Mouse (Mus musculus) embryonic facial prominence, embryonic 13.5 days (tissue): ENCODE measurements around the gene Pknox2. TPM values are rescaled to one million over a fixed set of nuclear protein-coding genes. Genes with fewer than 3 reads are reported as not detected.

Experiments used
- ATAC-seq: fragments of 200-750 bp; cut with Nextera tagmentation; 2 replicates; pipeline ENCODE4 v1.8.0; 2017; ENCODE audit warnings: low read depth; ENCODE audit not compliant: insufficient number of reproducible peaks, insufficient read depth, low FRiP score, low TSS enrichment
- H3K27ac ChIP-seq: fragments of 300-500 bp; sonication (generic); 2 replicates; pipeline ENCODE4 v1.5.1; 2015; ENCODE audit warnings: moderate library complexity, mild to moderate bottlenecking, inconsistent platforms
- H3K27me3 ChIP-seq: fragments of 300-500 bp; sonication (generic); 2 replicates; pipeline ENCODE4 v1.6.1; 2015; ENCODE audit warnings: mild to moderate bottlenecking, inconsistent platforms
- H3K36me3 ChIP-seq: fragments of 300-500 bp; sonication (generic); 2 replicates; pipeline ENCODE4 v1.6.1; 2015; ENCODE audit warnings: mild to moderate bottlenecking, inconsistent platforms
- H3K4me1 ChIP-seq: fragments of 300-500 bp; sonication (generic); 2 replicates; pipeline ENCODE4 v1.6.1; 2015; ENCODE audit warnings: inconsistent platforms
- H3K4me2 ChIP-seq: fragments of 300-500 bp; sonication (generic); 2 replicates; pipeline ENCODE4 v1.6.1; 2015; ENCODE audit warnings: moderate library complexity, mild to moderate bottlenecking, inconsistent platforms
- H3K4me3 ChIP-seq: fragments of 300-500 bp; sonication (generic); 2 replicates; pipeline ENCODE4 v1.5.1; 2015; ENCODE audit warnings: mild to moderate bottlenecking, inconsistent platforms
- H3K9ac ChIP-seq: fragments of 300-500 bp; sonication (generic); 2 replicates; pipeline ENCODE4 v1.6.1; 2015; ENCODE audit warnings: mild to moderate bottlenecking, inconsistent platforms
- H3K9me3 ChIP-seq: fragments of 300-500 bp; sonication (generic); 2 replicates; pipeline ENCODE4 v1.6.1; 2016; ENCODE audit warnings: inconsistent platforms
- WGBS: fragments of 180-500 bp; shearing (Covaris S2); methylation state at CpG from one replicate; pipeline ENCODE4 v1.1.7; 2015; ENCODE audit warnings: mixed read lengths; 5-methylcytosine and 5-hydroxymethylcytosine counted together
- polyA plus RNA-seq: library from polyadenylated mRNA; unstranded; fragments of >200 nt; fragmentation: Nextera tagmentation; extraction: Ambion mirVana; gene quantifications from 2 replicates; pipeline ENCODE4 v1.2.1, GENCODE M21; 2015

Gene Pknox2
- polyA plus RNA-seq, 1 experiment from 2014 or later = 10.9 TPM

DNA sequence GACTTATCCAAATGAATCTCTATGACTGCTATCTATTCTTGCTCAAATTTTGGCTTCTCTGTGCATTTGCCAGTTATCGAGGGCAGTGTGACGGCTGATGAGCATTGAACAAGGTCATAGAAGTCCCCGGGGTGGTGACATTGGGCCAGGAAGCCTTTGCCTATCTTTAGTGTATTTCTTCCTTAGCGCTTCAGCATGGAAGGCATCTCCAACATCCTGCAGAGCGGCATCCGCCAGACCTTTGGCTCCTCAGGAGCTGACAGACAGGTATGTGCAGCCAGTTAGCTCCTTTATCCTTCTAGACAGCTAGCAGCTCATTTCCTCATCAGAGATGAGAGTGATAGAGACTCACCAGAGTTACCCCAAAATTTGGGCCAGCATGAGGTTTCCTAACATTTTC is 278.5 kb downstream of the Pknox2 start:
- no peak overlapping the region for H3K9ac ChIP-seq
- 87% methylated on average over 6 of the region's 6 CpGs for WGBS
- no peak overlapping the region for H3K4me2 ChIP-seq
- no peaks in the 10 kb centered on the region for H3K27me3 ChIP-seq
- H3K4me3 ChIP-seq = no peak overlapping the region
- H3K36me3 ChIP-seq = peaks cover 15% of the 10 kb centered on the region; the same call in 1 of the 2 replicates
- no peak for ATAC-seq
- H3K27ac ChIP-seq = no peak overlapping the region
- H3K4me1 ChIP-seq = no peaks in the 10 kb centered on the region
- H3K9me3 ChIP-seq = no peaks in the 10 kb centered on the region

DNA sequence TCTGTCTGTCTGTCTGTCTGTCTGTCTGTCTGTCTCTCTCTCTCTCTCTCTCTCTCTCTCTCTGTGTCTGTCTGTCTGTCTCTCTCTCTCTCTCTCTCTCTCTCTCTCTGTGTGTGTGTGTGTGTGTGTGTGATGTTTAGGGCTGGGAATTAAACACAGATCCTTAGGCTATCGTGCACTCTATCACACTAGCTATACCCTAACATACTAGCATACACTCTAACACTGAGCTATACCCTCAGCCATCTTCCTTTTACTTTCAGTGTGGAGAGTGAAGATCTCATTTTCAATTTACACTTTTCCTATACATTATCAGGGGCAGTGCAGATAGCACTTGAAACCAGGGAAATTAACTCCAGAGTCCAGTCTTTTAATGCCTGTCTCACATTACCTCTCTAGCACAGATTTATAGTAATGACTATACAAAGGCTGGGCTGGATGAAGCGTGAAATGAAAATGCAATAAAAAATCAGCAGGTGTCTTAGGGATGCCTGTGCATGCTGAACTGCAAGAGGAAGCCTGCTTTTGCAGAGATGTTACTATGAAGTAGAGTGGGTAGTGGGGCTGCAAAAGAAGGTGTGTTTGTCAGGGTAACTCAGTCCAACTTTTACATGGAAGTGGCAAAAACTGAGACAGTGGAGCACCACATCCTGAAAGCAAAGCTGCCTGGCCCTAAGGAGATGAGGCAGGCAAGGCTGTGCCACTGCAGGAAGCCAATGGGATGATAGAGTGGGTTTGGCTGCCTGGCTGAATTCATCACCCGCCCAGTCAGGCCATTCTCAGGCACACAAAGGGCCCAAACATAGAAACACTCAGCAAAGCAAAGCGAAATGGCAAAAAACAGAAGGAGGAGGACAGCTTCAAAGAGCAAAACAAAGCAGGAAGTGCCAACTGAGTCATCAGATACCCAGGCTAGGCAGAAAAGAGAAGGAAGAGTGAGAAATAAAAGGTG is 282.1 kb downstream of the Pknox2 start:
- Histone ChIP-seq H3K27ac (no peak overlapping the region), H3K4me1 (no peaks in the 10 kb centered on the region), H3K27me3 (no peaks in the 10 kb centered on the region), H3K36me3 (peaks cover 22% of the 10 kb centered on the region; the same call in 1 of the 2 replicates), H3K9me3 (no peaks in the 10 kb centered on the region), H3K4me3 (no peak overlapping the region), H3K4me2 (no peak overlapping the region), H3K9ac (no peak overlapping the region)
- ATAC-seq = no peak
- 50% methylated on average over 4 of the region's 4 CpGs for WGBS

DNA sequence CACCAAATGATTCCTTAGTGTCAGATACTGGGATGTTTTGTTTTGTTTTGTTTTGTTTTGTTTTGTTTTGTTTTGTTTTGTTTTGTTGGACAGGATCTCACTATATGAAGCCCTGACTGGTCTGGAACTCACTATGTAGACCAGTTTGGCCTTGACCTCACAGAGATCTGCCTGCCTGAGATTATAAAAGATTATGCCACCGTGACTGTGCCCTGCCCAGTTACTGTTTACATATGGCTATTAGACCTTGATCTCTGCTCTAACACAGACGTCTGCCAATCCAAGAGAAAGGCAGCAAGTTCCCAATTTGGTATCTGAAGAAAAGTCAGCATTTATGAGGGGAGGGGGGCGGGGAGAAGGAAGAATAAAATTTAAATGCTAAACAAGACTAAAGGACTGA is 283.5 kb downstream of the Pknox2 start:
- Histone ChIP-seq H3K27me3 (no peaks in the 10 kb centered on the region), H3K4me1 (no peaks in the 10 kb centered on the region), H3K4me3 (no peak overlapping the region), H3K27ac (no peak overlapping the region), H3K4me2 (no peak overlapping the region), H3K9me3 (no peaks in the 10 kb centered on the region), H3K9ac (no peak overlapping the region), H3K36me3 (peaks cover 22% of the 10 kb centered on the region; the same call in 1 of the 2 replicates)
- no peak for ATAC-seq
- WGBS = 53% methylated on average over 3 of the region's 3 CpGs

DNA sequence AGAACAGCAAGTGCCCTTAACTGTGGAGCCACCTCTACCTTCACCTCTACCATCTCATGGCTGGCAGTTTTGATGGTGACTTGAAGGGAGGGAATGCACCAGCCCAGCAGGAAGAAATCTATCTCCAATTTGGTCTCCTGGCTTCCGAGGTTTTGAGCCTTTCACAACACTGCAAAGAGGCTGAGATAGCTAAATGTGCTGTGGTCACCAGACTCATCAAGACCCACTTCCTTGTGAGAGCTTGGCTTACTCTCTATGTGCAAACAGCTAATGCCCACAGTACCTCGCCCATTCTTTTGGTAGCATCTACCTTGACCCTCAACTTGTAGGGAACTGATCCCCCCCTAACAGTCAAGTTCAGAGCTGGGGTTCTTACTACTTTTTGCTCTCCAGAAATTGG is 284.6 kb downstream of the Pknox2 start:
- ATAC-seq = no peak

DNA sequence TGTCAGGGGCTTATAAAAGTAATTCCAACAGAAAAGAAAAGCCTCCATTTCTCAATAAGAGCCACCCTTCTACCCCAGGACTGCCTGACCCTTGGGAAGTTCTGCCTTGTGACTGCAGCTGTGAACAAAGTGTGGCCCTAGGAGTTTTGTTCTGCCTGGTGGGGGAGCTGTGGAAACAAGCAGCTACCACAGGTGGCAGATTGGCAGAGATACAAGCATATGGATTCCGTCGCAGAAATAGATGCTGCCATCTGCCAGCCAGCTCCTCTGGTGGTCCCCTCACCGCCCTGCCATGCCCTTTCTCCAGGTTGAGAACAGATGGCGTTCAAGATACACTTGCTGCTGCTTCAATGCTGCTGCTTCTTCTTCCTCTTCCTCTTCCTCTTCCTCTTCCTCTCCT is 288.5 kb downstream of the Pknox2 start:
- peaks cover 8% of the 10 kb centered on the region; the same call in 1 of the 2 replicates for H3K4me1 ChIP-seq
- no peak for ATAC-seq
- H3K27ac ChIP-seq = no peak overlapping the region
- H3K4me2 ChIP-seq = no peak overlapping the region
- peaks cover 12% of the 10 kb centered on the region; the same call in 1 of the 2 replicates for H3K36me3 ChIP-seq
- no peaks in the 10 kb centered on the region for H3K27me3 ChIP-seq
- H3K4me3 ChIP-seq = no peak overlapping the region
- H3K9ac ChIP-seq = no peak overlapping the region
- H3K9me3 ChIP-seq = no peaks in the 10 kb centered on the region
- WGBS = 41% methylated on average over 4 of the region's 4 CpGs

More for the DNA sequence above, 284.6 kb downstream of the Pknox2 start:
- Histone ChIP-seq H3K27ac (no peak overlapping the region), H3K9ac (no peak overlapping the region), H3K4me2 (no peak overlapping the region), H3K4me1 (peaks cover 3% of the 10 kb centered on the region; the same call in 1 of the 2 replicates), H3K27me3 (no peaks in the 10 kb centered on the region), H3K4me3 (no peak overlapping the region), H3K36me3 (peaks cover 14% of the 10 kb centered on the region; the same call in 1 of the 2 replicates), H3K9me3 (no peaks in the 10 kb centered on the region)
- whole genome bisulfite sequencing = 78% methylated on average over 2 of the region's 2 CpGs

DNA sequence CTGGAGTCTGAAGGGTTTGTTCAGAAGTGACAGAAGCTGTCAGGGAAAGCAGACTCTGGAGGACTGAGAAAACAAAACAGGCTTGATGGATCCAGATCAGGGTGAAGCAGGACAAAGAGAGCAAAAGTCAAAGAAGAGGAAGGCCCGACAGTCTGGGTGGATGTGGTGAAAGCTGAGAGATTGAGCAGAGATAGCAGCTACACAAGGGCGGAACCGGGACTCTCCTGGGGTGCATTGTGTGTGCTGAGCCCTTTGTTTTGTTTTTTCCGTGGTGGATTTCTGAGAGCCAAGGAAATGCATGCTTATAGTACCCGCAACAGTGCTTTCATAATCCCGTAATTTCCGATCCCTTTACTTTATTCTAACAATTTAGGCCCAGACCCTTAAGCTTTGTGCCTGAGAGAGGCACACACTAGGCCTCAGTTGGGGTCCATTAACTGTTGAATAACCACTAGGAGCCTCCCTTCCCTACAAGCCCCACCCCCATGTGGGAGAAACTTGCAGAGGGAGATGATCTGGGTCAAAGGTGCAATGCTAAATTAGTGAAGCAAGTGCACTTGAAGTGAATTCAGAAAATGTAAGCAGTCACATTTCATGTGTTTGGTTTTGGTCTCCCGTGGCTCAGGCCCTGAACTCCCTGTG is 289.6 kb downstream of the Pknox2 start:
- Histone ChIP-seq H3K4me1 (peaks cover 8% of the 10 kb centered on the region; the same call in 1 of the 2 replicates), H3K4me2 (no peak overlapping the region), H3K27me3 (no peaks in the 10 kb centered on the region), H3K9me3 (no peaks in the 10 kb centered on the region), H3K9ac (no peak overlapping the region), H3K36me3 (peaks cover 12% of the 10 kb centered on the region; the same call in 1 of the 2 replicates), H3K4me3 (no peak overlapping the region), H3K27ac (no peak overlapping the region)
- WGBS = 26% methylated on average over 8 of the region's 8 CpGs
- ATAC-seq = no peak

DNA sequence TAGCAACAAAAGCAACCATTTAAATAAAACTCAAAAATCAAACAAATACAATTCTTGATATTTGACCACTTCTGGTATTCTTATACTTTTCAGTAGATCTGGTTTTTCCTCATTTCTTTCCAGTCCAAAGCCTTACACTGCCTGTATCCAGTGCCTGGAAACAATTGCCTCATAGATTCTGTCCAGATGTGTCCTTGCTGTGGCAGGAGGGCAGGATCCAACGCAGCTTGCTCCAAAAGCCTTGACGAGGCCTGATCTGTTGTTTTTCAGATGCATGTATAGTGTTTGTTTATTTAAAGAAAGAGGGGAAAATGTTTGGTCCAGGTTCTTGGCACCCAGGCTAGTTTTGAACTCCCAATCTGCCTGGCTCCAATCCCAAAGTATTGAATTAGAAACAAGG is 290.9 kb downstream of the Pknox2 start:
- Histone ChIP-seq H3K9me3 (no peaks in the 10 kb centered on the region), H3K4me3 (no peak overlapping the region)
- WGBS = 19% methylated on average over 2 of the region's 2 CpGs

DNA sequence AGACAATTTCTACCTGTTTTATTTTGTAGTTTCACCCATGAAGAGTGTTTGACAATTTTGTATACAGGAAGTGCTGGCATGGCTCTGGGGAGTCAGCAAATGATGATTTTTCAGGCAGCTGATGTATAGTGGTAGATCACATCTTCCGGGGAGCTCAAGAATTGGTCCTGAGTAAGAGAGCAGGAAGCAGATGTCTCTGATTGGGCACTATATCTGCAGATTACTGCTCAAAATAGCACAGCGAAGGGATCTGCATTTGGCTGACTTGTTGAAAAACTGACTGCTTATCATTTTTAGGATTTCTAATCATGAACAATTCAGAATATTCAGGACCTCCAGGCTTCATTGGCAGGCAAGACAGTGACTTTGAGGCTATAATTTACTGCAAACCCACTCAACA is 295.0 kb downstream of the Pknox2 start:
- Histone ChIP-seq H3K27me3 (no peaks in the 10 kb centered on the region), H3K4me3 (no peak overlapping the region), H3K9me3 (no peaks in the 10 kb centered on the region), H3K9ac (no peak overlapping the region), H3K27ac (no peak overlapping the region), H3K4me2 (no peak overlapping the region), H3K4me1 (peaks cover 1% of the 10 kb centered on the region; the same call in 1 of the 2 replicates), H3K36me3 (peaks cover 6% of the 10 kb centered on the region)
- WGBS = 87% methylated on average over 2 of the region's 2 CpGs
- ATAC-seq = no peak

More for the DNA sequence above, 290.9 kb downstream of the Pknox2 start:
- H3K4me2 ChIP-seq = no peak overlapping the region
- no peak overlapping the region for H3K27ac ChIP-seq
- peaks cover 8% of the 10 kb centered on the region; the same call in 1 of the 2 replicates for H3K4me1 ChIP-seq
- no peak overlapping the region for H3K9ac ChIP-seq
- no peaks in the 10 kb centered on the region for H3K27me3 ChIP-seq
- no peak for ATAC-seq
- peaks cover 9% of the 10 kb centered on the region; the same call in 1 of the 2 replicates for H3K36me3 ChIP-seq

DNA sequence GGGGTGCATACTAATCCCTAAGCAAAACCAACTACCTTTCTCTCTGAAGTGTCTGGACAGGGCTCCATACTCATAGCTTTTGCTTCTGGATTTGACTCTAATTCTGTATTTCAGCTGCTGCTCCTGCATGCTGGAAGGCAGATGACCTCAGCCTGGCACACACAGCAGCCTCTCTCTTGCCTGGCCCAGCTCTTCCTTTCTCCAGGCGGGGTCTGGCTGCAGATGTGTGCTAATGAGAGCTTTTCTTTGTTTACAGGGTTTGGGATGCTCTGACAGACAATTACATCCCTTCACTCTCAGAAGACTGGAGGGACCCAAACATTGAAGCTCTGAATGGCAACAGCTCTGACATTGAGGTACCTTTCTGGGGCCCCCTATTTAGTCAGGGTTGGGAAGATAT is 297.1 kb downstream of the Pknox2 start:
- Histone ChIP-seq H3K27ac (no peak overlapping the region), H3K4me1 (no peaks in the 10 kb centered on the region), H3K4me3 (no peak overlapping the region), H3K9me3 (no peaks in the 10 kb centered on the region), H3K36me3 (peaks cover 6% of the 10 kb centered on the region), H3K4me2 (no peak overlapping the region), H3K27me3 (no peaks in the 10 kb centered on the region), H3K9ac (no peak overlapping the region)
- ATAC-seq = no peak
- 27% methylated on average over 1 of the region's 1 CpGs for WGBS

DNA sequence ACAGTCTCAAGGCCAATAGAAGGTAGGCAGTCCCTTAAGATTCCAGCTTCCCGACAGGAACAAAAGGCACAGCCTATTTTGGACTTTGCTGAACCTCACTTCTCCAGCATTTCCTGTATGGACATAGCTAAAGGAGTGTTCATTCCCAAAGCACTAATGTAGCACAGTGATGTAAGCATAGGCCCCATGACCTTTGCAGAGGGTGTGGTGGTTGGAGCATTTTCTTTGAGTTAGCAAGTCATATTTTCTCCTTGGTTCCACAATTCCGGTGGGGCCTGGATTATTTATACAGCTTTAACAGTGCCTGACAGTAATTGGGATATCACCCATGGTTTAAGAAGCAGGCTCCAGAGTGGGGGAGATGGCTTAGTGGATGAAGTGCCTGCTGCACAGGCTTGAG is 298.5 kb downstream of the Pknox2 start:
- H3K4me3 ChIP-seq = no peak overlapping the region

DNA sequence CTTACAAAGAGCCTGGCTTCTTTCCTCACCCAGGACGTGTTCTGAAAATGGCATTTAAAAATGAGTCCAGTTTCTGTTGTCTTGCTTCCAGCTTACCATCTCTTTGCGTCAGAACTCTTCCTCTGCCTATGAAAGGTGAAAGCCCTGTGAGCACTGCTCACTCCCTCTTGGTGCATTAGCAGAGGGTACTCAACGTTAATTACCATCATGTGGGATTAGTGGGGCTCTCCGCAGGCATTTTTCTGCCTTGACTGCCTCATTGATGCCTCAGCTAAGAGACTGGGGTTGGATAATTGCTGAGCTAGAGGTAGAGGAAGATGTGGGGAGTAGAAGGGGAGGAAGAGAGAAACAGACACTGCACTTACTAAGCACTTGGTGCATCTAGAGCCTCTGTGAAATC is 300.9 kb downstream of the Pknox2 start:
- no peak for ATAC-seq
- Histone ChIP-seq H3K4me3 (no peak overlapping the region), H3K27me3 (no peaks in the 10 kb centered on the region), H3K4me1 (no peaks in the 10 kb centered on the region), H3K9ac (no peak overlapping the region), H3K9me3 (no peaks in the 10 kb centered on the region), H3K36me3 (peaks cover 18% of the 10 kb centered on the region), H3K27ac (no peak overlapping the region), H3K4me2 (no peak overlapping the region)
- WGBS = 29% methylated on average over 4 of the region's 4 CpGs

More for the DNA sequence above, 298.5 kb downstream of the Pknox2 start:
- H3K27ac ChIP-seq = no peak overlapping the region
- peaks cover 16% of the 10 kb centered on the region for H3K36me3 ChIP-seq
- whole genome bisulfite sequencing = 75% methylated on average over 2 of the region's 2 CpGs
- H3K9ac ChIP-seq = no peak overlapping the region
- H3K27me3 ChIP-seq = no peaks in the 10 kb centered on the region
- no peaks in the 10 kb centered on the region for H3K9me3 ChIP-seq
- H3K4me1 ChIP-seq = no peaks in the 10 kb centered on the region
- no peak overlapping the region for H3K4me2 ChIP-seq
- no peak for ATAC-seq
